8 mouse cellular contexts compared by ENCODE assay signal in the genomic region with DNA sequence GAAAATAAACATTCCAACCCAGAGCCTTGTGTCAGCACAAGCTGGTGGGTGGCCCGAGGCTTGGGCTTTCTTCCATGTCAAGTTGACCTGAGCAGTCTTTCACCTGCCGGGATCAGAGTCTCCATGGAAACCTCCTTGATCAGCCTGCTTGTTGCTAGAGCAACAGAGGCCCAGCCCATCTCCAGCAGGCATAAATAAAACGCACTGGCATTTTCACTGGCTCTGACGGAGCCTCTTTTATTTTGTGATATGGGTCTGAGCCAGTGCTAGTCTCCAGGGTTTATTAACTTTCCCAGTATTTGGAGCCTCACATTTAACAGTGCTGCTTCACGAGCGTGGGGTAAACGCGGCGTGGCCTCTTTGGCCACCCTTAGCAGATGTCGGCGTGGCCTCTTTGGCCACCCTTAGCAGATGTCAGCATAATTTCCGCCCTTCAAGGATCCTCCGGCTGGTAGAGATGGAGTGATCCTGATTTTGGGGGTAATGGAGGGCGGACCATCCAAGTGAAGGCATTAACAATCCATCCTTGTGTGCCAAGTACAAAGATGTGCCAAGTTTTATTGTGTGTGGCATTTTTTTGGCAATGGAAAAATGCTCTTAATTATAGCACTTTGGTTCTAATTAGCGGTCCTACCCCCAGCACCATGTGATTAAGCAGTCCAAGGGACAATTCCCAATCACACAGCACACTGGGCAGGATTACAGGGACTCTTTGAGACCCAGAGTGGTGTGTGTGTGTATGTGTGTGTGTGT. TPM values are rescaled to one million over a fixed set of nuclear protein-coding genes. Genes with fewer than 3 reads are reported as not detected.
DNase-seq lines count a peak whose midpoint lies in the region; ATAC-seq and TF ChIP-seq lines count a peak whose summit lies in the region.

No protein-coding gene starts in this region.

- intact Hi-C loops in left cerebral cortex, postnatal 10 days (cut with DNase I): loop anchor here (5.0 kb wide), 1 partner anchor 44 kb away; no protein-coding TSS in a partner anchor

- peak overlapping the region; percentile 25 for H3K4me2 ChIP-seq in lung, embryonic 14.5 days
- H3K4me2 ChIP-seq in neural tube, embryonic 12.5 days (replicated peaks): peak overlapping the region; percentile 51

- H3K9me3 ChIP-seq in lung, embryonic 14.5 days (ENCODE audit: low read depth, low read length): no peaks in the 10 kb centered on the region
- no peaks in the 10 kb centered on the region for H3K9me3 ChIP-seq in neural tube, embryonic 12.5 days

- 38% methylated on average over 15 of the region's 15 CpGs for WGBS in lung, embryonic 14.5 days
- 23% methylated on average over 15 of the region's 15 CpGs for WGBS in neural tube, embryonic 12.5 days

- no peak overlapping the region for H3K4me3 ChIP-seq in lung, embryonic 14.5 days (ENCODE audit: low read depth, low read length)
- H3K4me3 ChIP-seq in neural tube, embryonic 12.5 days: no peak overlapping the region

- no peak overlapping the region for H3K9ac ChIP-seq in lung, embryonic 14.5 days
- H3K9ac ChIP-seq in neural tube, embryonic 12.5 days: 0 out of 2 replicates have a peak overlapping the region, but pooled peaks have one; percentile 17

- H3K4me1 ChIP-seq in lung, embryonic 14.5 days (ENCODE audit: insufficient read depth): peaks cover 25% of the 10 kb centered on the region
- H3K4me1 ChIP-seq in neural tube, embryonic 12.5 days: peaks cover 24% of the 10 kb centered on the region

- DNase-seq in lung, embryonic 14.5 days: peak; percentile 76
- no peak for DNase-seq in lung, postnatal 14 days
- peak; percentile 84 for DNase-seq in fat pad, adult 2 months (ENCODE audit: extremely low read depth, low read depth, low spot score)
- peak; percentile 91 for DNase-seq in kidney, adult 11 months
- peak; percentile 69 to 77 for DNase-seq in left cerebral cortex, postnatal 10 days (ENCODE audit: extremely low spot score in 1 of 2, low spot score in 2 of 2)
- DNase-seq in urinary bladder, postnatal 14 days (ENCODE audit: low spot score): peak; percentile 73

- H3K27ac ChIP-seq in lung, embryonic 14.5 days (ENCODE audit: low read depth): peak overlapping the region; percentile 70
- peak overlapping the region; percentile 74; the same call in 1 of the 2 replicates for H3K27ac ChIP-seq in neural tube, embryonic 12.5 days

- no peaks in the 10 kb centered on the region for H3K27me3 ChIP-seq in lung, embryonic 14.5 days (ENCODE audit: insufficient read depth, low read length)
- H3K27me3 ChIP-seq in neural tube, embryonic 12.5 days (replicated peaks): peaks cover 11% of the 10 kb centered on the region; the same call in 1 of the 2 replicates

- H3K36me3 ChIP-seq in lung, embryonic 14.5 days (ENCODE audit: insufficient read depth): no peaks in the 10 kb centered on the region
- H3K36me3 ChIP-seq in neural tube, embryonic 12.5 days: no peaks in the 10 kb centered on the region

- TF ChIP-seq CTCF in lung, embryonic 14.5 days (IDR thresholded peaks at IDR 0.05; ENCODE audit: low read depth): no peak

- peak; percentile 56 for ATAC-seq in lung, embryonic 14.5 days (ENCODE audit: insufficient read depth)
- ATAC-seq in neural tube, embryonic 12.5 days (ENCODE audit: low FRiP score, low read depth): peak; percentile 89
- ATAC-seq in granulocyte monocyte progenitor cell, adult 5-6 weeks (replicated peaks; ENCODE audit: poor library complexity, severe bottlenecking): no peak

RNA-seq across cellular contexts. Expression of gene Pdcd4, which starts 39.2 kb away (rescaled TPM):
- 101 and 104 TPM in 2 replicates for polyA plus RNA-seq in lung, embryonic 14.5 days (2014; fragmentation: Nextera tagmentation; extraction: Ambion mirVana)
- 100 to 1,000 TPM in 1 of 2 experiments, 10 to 100 TPM in 1; 92.7 to 103 TPM for total RNA-seq in left cerebral cortex, postnatal 10 days (2021)
- polyA plus RNA-seq in neural tube, embryonic 12.5 days (2016; fragmentation: Nextera tagmentation; extraction: Ambion mirVana): 84.0 and 86.4 TPM in 2 replicates
- 267 and 284 TPM in 2 replicates for total RNA-seq in granulocyte monocyte progenitor cell, adult 5-6 weeks (2014; fragmentation: Nextera tagmentation)
- total RNA-seq in granulocyte monocyte progenitor cell, adult 5-6 weeks (2017): 437 and 499 TPM in 2 replicates
